Mouse (Mus musculus) heart, postnatal 10 days (tissue): Measurements from ENCODE around the gene Galnt18. TPM values are rescaled to one million over a fixed set of nuclear protein-coding genes. Genes with fewer than 3 reads are reported as not detected.
A peak's percentile ranks its signal among the peaks of the same experiment; 100 is the strongest.

ENCODE experiments used
- DNase-seq, 2 experiments: peaks; one replicate each; pipeline ENCODE4 v3.0.0; 2021
- intact Hi-C: fragments of 180-260 bp; cut with DNase I; formaldehyde crosslinking; loops from one replicate; pipeline ENCODE4 v1.15.1; 2025
- total RNA-seq, 2 experiments: library from RNA; stranded (reverse); gene quantifications; 2 replicates each; pipeline ENCODE4 v1.2.3; 2021

Gene Galnt18
- total RNA-seq = 10 to 100 TPM; 20.9 to 23.0 TPM

DNA sequence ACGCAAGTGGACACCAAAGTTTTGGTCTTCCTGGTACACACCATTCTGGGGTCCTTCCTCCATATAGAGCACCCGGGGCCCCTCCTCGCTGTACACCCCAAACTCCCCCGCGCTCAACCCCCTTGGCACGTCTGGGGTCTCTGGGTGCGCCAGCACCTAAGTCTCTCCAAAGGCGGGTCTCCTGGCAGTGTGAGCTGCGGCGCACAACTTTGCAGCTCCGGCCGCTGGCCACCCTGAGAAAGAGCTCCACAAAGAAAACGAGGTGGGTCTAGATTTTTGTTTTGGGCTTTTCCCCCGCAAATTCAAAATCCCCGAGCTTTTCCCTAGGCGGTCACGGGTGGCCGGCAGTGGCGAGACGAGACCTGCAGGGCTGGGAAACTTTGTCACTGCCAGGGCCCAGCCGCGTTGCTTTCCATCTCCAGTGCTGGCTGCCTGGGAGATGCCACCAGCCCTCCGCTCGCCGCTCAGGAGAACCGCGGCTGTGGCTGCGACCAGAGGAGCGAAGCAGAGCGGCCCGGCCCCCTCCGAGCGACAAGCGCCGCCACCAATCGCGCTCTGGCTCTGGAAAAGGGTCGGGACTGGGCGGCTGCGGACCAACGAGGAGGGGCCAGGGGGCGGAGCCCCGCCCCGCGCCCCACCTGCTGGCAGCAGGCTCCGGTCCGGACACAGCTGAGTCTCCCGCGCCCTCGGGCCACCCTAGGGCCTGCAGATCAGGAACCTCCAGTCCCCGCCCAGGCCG is at the start of gene Galnt18:
Gene Galnt18, minus strand, starts transcription at position 474 of the 739 bp plus-strand sequence.
- intact Hi-C loops = loop anchor here (2.0 to 5.0 kb wide), 7 partner anchors 37 to 597 kb away; no protein-coding TSS in a partner anchor
- DNase-seq = peak; percentile 95 to 98

- intact Hi-C loops = no loop called here
Measured at GRCm38 (mm10) chr7:111827337-111827736, 47.6 kb upstream of the Galnt18 start.

GRCm38 (mm10) chr7:111813093-111813492 is 33.3 kb upstream of the Galnt18 start:
- intact Hi-C loops = no loop called here
- peak; percentile 42 to 47 for DNase-seq

More at GRCm38 (mm10) chr7:111827337-111827736, 47.6 kb upstream of the Galnt18 start:
- DNase-seq = peak; percentile 17 to 21

GRCm38 (mm10) chr7:111811036-111811435 is 31.3 kb upstream of the Galnt18 start:
- intact Hi-C loops = no loop called here
- no peak for DNase-seq

DNA sequence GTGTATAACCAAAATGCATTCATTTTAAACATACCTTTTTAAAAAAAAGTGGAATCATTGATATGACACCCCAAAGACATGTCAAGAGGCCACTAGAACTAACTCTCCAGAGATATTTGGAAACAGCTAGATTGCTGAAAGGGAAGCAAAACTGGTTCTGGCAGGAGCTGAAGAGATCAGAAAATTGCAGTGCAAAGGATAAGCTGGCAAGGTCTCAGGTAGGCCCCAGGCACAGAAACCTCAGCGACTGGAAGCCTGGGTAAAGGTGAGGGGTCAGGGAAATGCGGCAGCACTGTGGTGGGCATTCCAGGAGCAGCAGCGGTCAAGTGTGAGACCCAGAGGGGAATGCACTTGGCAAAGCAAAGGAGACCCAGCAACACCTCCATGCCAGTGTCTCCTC is 30.0 kb upstream of the Galnt18 start:
- DNase-seq = no peak
- intact Hi-C loops = no loop called here

DNA sequence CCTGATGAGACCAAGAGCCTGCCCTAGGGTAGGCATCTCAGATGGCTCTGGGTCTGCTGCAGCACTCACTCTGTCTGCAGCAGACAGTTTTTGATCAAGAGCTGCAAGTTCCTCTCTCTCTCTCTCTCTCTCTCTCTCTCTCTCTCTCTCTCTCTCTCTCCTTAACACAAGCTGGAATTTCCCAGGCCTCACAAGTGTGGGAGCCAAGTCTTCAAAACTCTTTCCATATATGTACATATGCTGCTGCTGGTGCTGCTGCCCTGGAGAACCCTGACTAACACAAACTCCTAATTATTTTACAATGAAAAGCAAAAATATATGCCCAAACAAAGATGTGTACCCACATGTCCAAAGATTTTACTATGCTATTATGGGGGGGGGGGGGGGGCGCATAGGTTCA is 26.3 kb upstream of the Galnt18 start:
- no peak for DNase-seq
- intact Hi-C loops = no loop called here

- no peak for DNase-seq
- intact Hi-C loops = no loop called here
Measured at GRCm38 (mm10) chr7:111804646-111805045, 24.9 kb upstream of the Galnt18 start.

GRCm38 (mm10) chr7:111800785-111801184 is 21.0 kb upstream of the Galnt18 start:
- intact Hi-C loops = no loop called here

GRCm38 (mm10) chr7:111800120-111800519 is 20.3 kb upstream of the Galnt18 start:
- DNase-seq = no peak
- intact Hi-C loops = no loop called here

More at GRCm38 (mm10) chr7:111800785-111801184, 21.0 kb upstream of the Galnt18 start:
- no peak for DNase-seq

- peak; percentile 65 to 75 for DNase-seq
- intact Hi-C loops = no loop called here
Measured at GRCm38 (mm10) chr7:111799021-111799420, 19.2 kb upstream of the Galnt18 start.

- peak; percentile 74 to 78 for DNase-seq
- intact Hi-C loops = no loop called here
Measured at GRCm38 (mm10) chr7:111797337-111798010, 17.7 kb upstream of the Galnt18 start.

DNA sequence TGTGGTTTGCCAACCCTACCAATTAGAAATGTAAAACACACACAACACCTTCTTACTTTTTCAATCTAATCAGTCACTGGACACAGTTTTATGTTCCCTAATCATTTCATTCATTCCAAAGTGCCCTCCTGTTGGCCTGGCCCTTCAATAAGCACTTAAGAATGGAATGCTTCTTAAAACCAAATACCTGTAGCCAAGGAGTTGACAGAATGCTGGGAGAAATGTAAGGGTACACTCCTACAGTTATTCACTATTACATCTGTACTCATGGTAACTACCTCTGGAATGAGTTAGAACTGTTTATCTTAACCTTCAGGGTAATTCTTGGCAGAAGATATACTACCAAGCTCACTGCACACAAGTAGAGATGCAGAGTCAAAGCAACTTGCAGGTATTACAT is 15.3 kb upstream of the Galnt18 start:
- intact Hi-C loops = no loop called here
- DNase-seq = no peak

- intact Hi-C loops = no loop called here
- DNase-seq = no peak
Measured at GRCm38 (mm10) chr7:111792154-111792553, 12.4 kb upstream of the Galnt18 start.

- no peak for DNase-seq
Measured at GRCm38 (mm10) chr7:111791347-111791746, 11.6 kb upstream of the Galnt18 start.

DNA sequence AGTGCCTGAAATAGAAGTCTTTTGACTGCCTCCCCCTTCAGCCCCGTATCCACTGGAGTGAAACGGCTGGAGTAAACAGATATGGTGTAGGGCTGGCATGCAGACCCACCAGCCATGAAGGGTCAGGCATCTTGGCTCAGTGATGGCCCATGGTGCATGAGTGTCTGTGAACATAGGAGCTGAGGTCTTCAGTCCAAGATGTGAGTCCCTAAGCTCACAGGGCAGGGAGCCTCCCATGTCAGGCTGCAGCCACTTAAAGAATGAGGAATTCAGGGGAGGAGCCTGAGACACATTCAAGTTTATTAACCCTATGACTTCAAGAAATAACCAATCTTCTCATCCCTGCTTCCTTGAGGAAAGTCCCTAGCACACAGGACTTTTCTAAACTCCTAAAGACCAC is 8.1 kb upstream of the Galnt18 start:
- intact Hi-C loops = no loop called here
- no peak for DNase-seq

More at GRCm38 (mm10) chr7:111791347-111791746, 11.6 kb upstream of the Galnt18 start:
- intact Hi-C loops = no loop called here

DNA sequence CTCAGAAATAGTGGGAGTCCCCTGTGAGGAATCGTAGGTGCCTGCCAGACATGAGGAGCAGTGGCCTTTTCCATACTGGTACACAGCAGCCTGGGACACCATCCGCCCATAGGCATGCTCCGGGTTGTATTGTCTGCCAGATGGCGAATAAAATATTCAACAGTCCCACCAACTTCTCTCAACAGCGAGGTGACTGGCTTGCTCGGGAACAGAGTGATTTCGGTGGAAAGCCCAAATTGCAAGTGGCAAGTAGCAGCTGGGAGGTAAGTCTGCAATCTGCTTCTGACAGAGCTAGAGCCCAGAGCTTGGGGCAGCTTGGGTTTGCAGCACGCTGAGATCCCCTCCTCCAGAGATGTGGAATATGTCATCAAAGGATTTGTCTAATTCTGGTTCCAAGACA is 5.7 kb upstream of the Galnt18 start:
- intact Hi-C loops = no loop called here
- DNase-seq = no peak

GRCm38 (mm10) chr7:111782126-111782525 is 2.3 kb upstream of the Galnt18 start:
- intact Hi-C loops = loop anchor here (1.0 to 5.0 kb wide), 3 partner anchors 75 to 535 kb away; no protein-coding TSS in a partner anchor
- peak; percentile 77 to 85 for DNase-seq

DNA sequence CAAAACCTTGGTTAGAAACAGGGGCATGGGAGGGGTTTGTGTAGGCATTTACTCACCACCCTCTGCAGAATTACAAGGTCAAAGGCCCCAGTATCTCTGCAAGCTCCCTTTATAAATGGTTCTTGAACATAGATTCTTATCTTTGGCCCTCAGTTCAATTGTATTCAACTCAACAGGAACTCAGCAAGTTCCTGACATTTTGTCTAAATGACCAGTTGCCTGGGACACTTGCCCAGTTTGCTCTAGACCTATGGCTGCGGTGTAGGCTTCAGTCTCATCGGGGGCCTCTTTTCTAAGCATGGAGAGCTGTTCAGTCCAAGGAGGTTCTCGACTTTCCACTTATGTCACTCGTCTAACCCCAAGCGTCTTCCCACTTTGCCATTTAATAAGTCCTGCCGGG is 1.5 kb upstream of the Galnt18 start:
- intact Hi-C loops = loop anchor here (2.0 to 5.0 kb wide), 2 partner anchors 534 to 599 kb away; no protein-coding TSS in a partner anchor

DNA sequence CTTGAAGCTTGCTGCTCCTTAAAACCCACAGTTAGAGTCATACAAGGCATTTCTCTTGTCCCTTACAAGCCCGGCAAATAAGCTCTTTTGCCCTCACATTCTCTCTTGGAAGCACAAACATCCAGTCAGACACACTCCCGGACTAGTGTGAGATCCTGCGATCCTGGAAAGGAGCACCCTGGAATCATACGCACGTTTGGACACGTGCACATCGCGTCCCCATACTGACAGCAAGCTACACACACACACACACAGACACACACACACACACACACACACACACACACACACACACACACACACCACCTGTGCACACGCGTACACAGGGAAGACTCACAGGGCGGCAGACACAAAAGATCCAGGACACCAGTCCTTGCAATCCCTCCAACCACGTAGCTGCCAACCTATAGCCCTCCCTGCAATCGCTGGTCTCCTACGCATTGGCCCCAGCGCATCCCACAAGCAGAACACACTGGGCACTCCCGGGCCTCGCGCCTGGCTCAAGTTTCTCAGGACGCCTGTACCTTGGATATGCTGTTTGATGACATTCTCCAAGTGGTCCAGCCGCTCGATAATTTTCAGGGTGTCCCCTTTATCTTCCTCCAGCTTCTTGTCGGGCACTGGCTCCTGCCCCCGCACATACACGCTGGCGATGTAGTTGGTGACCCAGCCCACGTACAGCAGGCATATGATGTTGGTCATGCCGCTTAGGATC is 831 bp downstream of the Galnt18 start:
- intact Hi-C loops = loop anchor here (5.0 kb wide), 5 partner anchors 37 to 192 kb away; no protein-coding TSS in a partner anchor
- peak; percentile 35 to 41 for DNase-seq

More for the DNA sequence above, 1.5 kb upstream of the Galnt18 start:
- peak; percentile 28 to 40 for DNase-seq

GRCm38 (mm10) chr7:111778212-111778611 is 1.6 kb downstream of the Galnt18 start:
- peak in 1 of 2 experiments; percentile 22 for DNase-seq
- intact Hi-C loops = loop anchor here (5.0 kb wide), 5 partner anchors 36 to 191 kb away; no protein-coding TSS in a partner anchor

DNA sequence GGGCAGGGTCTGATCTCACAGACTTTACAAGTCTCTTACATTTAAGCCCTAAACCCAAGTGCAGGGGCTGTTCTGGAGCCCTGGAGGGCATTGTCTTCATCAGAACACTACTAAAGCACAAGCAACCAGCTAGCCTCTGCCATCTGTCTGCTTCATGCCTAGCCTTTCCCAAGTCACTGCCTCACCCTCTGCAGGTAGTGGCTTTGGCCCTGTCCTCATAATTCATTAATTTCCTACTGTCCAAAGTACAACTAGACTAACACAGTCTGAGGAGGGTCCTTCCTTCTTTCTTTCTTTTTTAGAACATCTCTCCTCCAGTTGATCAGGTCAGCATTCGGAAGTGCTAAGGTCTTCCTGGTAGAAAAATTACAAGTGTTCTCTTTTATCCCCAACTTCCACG is 2.6 kb downstream of the Galnt18 start:
- DNase-seq = no peak
- intact Hi-C loops = loop anchor here (5.0 kb wide), 5 partner anchors 35 to 190 kb away; no protein-coding TSS in a partner anchor
